Comparison of ENCODE assay signal across 26 mouse cellular contexts in the genomic region with DNA sequence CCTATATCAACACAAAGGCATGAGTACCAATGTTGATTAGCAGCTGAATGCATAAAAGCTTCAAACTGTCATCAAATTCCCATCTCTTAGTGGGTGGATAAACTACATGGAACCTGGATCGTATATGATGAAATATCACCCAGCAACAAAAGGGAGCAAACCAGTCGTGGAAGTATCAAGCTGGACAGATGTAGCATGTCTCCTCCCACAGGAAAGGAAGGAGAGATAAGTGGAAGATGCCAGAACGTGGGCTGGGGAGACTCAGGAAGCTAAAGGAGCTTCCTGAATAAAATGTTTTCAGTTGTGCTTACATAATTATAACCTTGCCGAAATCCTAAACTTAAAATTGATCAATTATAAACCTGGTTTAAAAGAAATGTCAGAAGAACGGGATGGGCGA. TPM values are rescaled to one million over a fixed set of nuclear protein-coding genes. Genes with fewer than 3 reads are reported as not detected.
DNase-seq lines count a peak whose midpoint lies in the region; ATAC-seq lines count a peak whose summit lies in the region.
"Had no signal": no experiment of that assay in that cellular context is flagged by ENCODE, and none has a peak within 500 bp of the region (broad histone marks: within the 10 kb centered on the region; RNA-seq: fewer than 3 reads in every experiment).

No protein-coding gene starts in this region.

- no peaks in the 10 kb centered on the region for H3K36me3 ChIP-seq in megakaryocyte, embryonic 14.5 days (replicated peaks; ENCODE audit: low read length)
- H3K36me3 ChIP-seq in liver, embryonic 15.5 days (replicated peaks) = no peaks in the 10 kb centered on the region
- H3K36me3 ChIP-seq: embryonic facial prominence, embryonic 15.5 days; forebrain, embryonic 10.5 days; heart, embryonic 15.5 days had no signal

- no peak for ATAC-seq in megakaryocyte, adult 5-6 weeks (ENCODE audit: poor library complexity, severe bottlenecking)
- no peak for ATAC-seq in liver, embryonic 15.5 days (ENCODE audit: insufficient read depth)
- ATAC-seq in megakaryocyte-erythroid progenitor cell, adult 5-6 weeks (replicated peaks; ENCODE audit: low FRiP score, low TSS enrichment, poor library complexity, severe bottlenecking) = no peak
- ATAC-seq: forebrain, embryonic 14.5 days had no signal

- H3K4me2 ChIP-seq in liver, embryonic 15.5 days = peak overlapping the region; percentile 23; the same call in 1 of the 2 replicates
- H3K4me2 ChIP-seq: embryonic facial prominence, embryonic 15.5 days; heart, embryonic 11.5 days; heart, embryonic 15.5 days; hindbrain, embryonic 14.5 days had no signal

- H3K27ac ChIP-seq in liver, embryonic 15.5 days (replicated peaks) = peak overlapping the region; percentile 59
- H3K27ac ChIP-seq: embryonic facial prominence, embryonic 15.5 days; forebrain, embryonic 10.5 days; heart, adult 2 months; heart, embryonic 15.5 days; hindbrain, embryonic 14.5 days had no signal

- no peaks in the 10 kb centered on the region for H3K27me3 ChIP-seq in megakaryocyte, embryonic 14.5 days (replicated peaks)
- H3K27me3 ChIP-seq in liver, embryonic 15.5 days = no peaks in the 10 kb centered on the region
- H3K27me3 ChIP-seq: CH12.LX; embryonic facial prominence, embryonic 15.5 days; heart, embryonic 15.5 days had no signal

- no peak overlapping the region for H3K9ac ChIP-seq in liver, embryonic 15.5 days
- H3K9ac ChIP-seq: embryonic facial prominence, embryonic 15.5 days; heart, embryonic 15.5 days; hindbrain, embryonic 14.5 days had no signal

- no peaks in the 10 kb centered on the region for H3K9me3 ChIP-seq in megakaryocyte, embryonic 14.5 days
- no peaks in the 10 kb centered on the region for H3K9me3 ChIP-seq in liver, embryonic 15.5 days (replicated peaks)
- H3K9me3 ChIP-seq: embryonic facial prominence, embryonic 15.5 days; forebrain, embryonic 10.5 days; heart, embryonic 15.5 days had no signal

- H3K4me3 ChIP-seq in megakaryocyte, embryonic 14.5 days (replicated peaks) = peak overlapping the region; percentile 66
- no peak overlapping the region for H3K4me3 ChIP-seq in liver, embryonic 15.5 days (replicated peaks)
- H3K4me3 ChIP-seq: embryonic facial prominence, embryonic 15.5 days; erythroblast, embryonic 14.5 days; forebrain, embryonic 10.5 days; heart, adult 2 months; heart, embryonic 15.5 days had no signal

- peak; percentile 22 to 43 for DNase-seq in left cerebral cortex, adult 18-20 months (ENCODE audit: low spot score in 2 of 2)
- no peak for DNase-seq in left cerebral cortex, adult 9 months (ENCODE audit: low spot score in 2 of 2)
- DNase-seq in brain, adult 2 months (ENCODE audit: low read depth, low spot score) = peak; percentile 71
- DNase-seq in kidney, postnatal 14 days = no peak
- DNase-seq: adrenal gland, postnatal 10 days; cerebellum, adult 18-20 months; cerebellum, adult 9-11 months; cerebellum, postnatal 36 days; gastrocnemius, postnatal 14 days; heart, adult 2 months; heart, postnatal 14 days had no signal

- 40% methylated on average over 6 of the region's 6 CpGs for WGBS in liver, embryonic 15.5 days (ENCODE audit: insufficient replicate concordance)

- H3K4me1 ChIP-seq in megakaryocyte, embryonic 14.5 days = peaks cover 61% of the 10 kb centered on the region
- peaks cover 57% of the 10 kb centered on the region for H3K4me1 ChIP-seq in liver, embryonic 15.5 days (replicated peaks)

RNA-seq across cellular contexts. Expression of a gene that starts 3.3 kb away (rescaled TPM):
- 1 to 10 TPM; 4.0 to 5.9 TPM for total RNA-seq in left cerebral cortex, adult 18-20 months (2021)
- 5.2 and 9.1 TPM in 2 replicates for polyA plus RNA-seq in megakaryocyte, embryonic 14.5 days (2012; ENCODE audit: insufficient read depth, low replicate concordance)
- 84.0 and 91.6 TPM in 2 replicates for total RNA-seq in megakaryocyte, adult 5-6 weeks (2015)
- total RNA-seq in megakaryocyte, adult 5-6 weeks (2017) = 76.1 and 77.0 TPM in 2 replicates
- 22.6 and 23.8 TPM in 2 replicates for polyA plus RNA-seq in liver, embryonic 15.5 days (2015; fragmentation: Nextera tagmentation; extraction: Ambion mirVana)
- total RNA-seq in megakaryocyte-erythroid progenitor cell, adult 5-6 weeks (2014; fragmentation: Nextera tagmentation) = 18.0 and 24.7 TPM in 2 replicates
- total RNA-seq in megakaryocyte-erythroid progenitor cell, adult 5-6 weeks (2017) = 27.8 and 50.5 TPM in 2 replicates

RNA-seq across cellular contexts. Expression of a gene that starts 4.1 kb away (rescaled TPM):
- total RNA-seq in left cerebral cortex, adult 18-20 months (2021) = not detected
- polyA plus RNA-seq in megakaryocyte, embryonic 14.5 days (2012; ENCODE audit: insufficient read depth, low replicate concordance) = not detected in 2 replicates
- total RNA-seq in megakaryocyte, adult 5-6 weeks (2015) = not detected in 2 replicates
- not detected in 2 replicates for total RNA-seq in megakaryocyte, adult 5-6 weeks (2017)
- 0.23 TPM in 1 of 2 replicates, not detected in the other for polyA plus RNA-seq in liver, embryonic 15.5 days (2015; fragmentation: Nextera tagmentation; extraction: Ambion mirVana)
- total RNA-seq in megakaryocyte-erythroid progenitor cell, adult 5-6 weeks (2014; fragmentation: Nextera tagmentation) = not detected in 2 replicates
- not detected in 2 replicates for total RNA-seq in megakaryocyte-erythroid progenitor cell, adult 5-6 weeks (2017)
- total RNA-seq: adrenal gland, postnatal 10 days; CH12.LX; gastrocnemius, postnatal 14 days; heart, adult 2 months; heart, postnatal 14 days; hematopoietic stem cell, adult 5-6 weeks had no signal
- polyA plus RNA-seq: embryonic facial prominence, embryonic 11.5 days; embryonic facial prominence, embryonic 15.5 days; erythroblast, embryonic 14.5 days; forebrain, embryonic 10.5 days; forebrain, embryonic 14.5 days; gonadal fat pad, adult 2 months; heart, adult 2 months; heart, embryonic 11.5 days; heart, embryonic 15.5 days; hindbrain, embryonic 14.5 days had no signal

Comparison
In these comparisons a context has a peak if more than half of its experiments do, and no peak if none do; other contexts are left out.
1. DNase-seq: peak in left cerebral cortex, adult 18-20 months (2 of 2) and brain, adult 2 months (single experiment); none in left cerebral cortex, adult 9 months (0 of 2) and kidney, postnatal 14 days (single experiment).